Mouse (Mus musculus): ENCODE data around the gene Scamp5.

DNA sequence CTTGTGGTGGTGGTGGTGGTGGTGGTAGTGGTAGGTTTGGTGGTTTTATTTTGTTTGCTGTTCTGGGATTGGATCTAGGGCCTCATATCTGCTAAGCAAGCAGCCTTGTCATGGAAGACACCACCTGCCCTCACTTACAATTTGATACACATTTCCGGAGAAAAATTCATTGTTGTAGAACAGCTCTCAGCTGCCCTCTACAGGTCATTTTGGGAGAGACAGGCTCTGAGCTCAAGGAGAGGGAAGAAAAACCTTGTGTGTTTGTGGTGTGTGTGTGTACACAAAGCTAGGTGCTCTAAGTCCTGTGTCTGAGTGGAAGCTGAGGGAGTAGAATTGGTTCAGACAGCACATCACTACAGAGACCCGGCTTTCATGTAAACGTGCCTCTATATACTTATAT, 49.3 kb upstream of the Scamp5 start:
- peak; percentile 21 for TF ChIP-seq CTCF (IDR thresholded peaks at IDR 0.05; ENCODE audit: insufficient read depth, low read length)
- no peak for TF ChIP-seq POLR2A (IDR thresholded peaks at IDR 0.05; ENCODE audit: borderline replicate concordance, extremely low read depth, low read depth, low read length)
